Mouse (Mus musculus) E14TG2a.4 (cell line): ENCODE measurements around the gene Ankrd52.

ENCODE experiments used
- H3K27me3 ChIP-seq: 2 replicates; pipeline ENCODE4 v1.6.1; 2014; ENCODE audit warnings: low read length, control low read depth; ENCODE audit not compliant: insufficient read depth
- H3K36me3 ChIP-seq: 2 replicates; pipeline ENCODE4 v1.6.1; 2014; ENCODE audit warnings: low read length, control low read depth; ENCODE audit not compliant: insufficient read depth
- H3K4me1 ChIP-seq: replicated peaks from 2 replicates; pipeline ENCODE4 v1.6.1; 2014; ENCODE audit warnings: low read depth, low read length, control low read depth
- H3K4me3 ChIP-seq: replicated peaks from 2 replicates; pipeline ENCODE4 v1.5.1; 2014; ENCODE audit warnings: mild to moderate bottlenecking, low read length
- H3K9me3 ChIP-seq: 2 replicates; pipeline ENCODE4 v1.6.1; 2014; ENCODE audit warnings: low read length, control low read depth
- CTCF ChIP-seq: conservative IDR thresholded peaks from 2 replicates; pipeline ENCODE4 v1.5.1; 2014; ENCODE audit warnings: low read length
- NANOG ChIP-seq: IDR thresholded peaks from 2 replicates; pipeline ENCODE4 v1.6.1; 2014; ENCODE audit warnings: borderline replicate concordance, low read length, mixed read lengths
- POU5F1 ChIP-seq: IDR thresholded peaks from 2 replicates; pipeline ENCODE4 v1.6.1; 2014; ENCODE audit warnings: low read length, borderline replicate concordance

Ankrd52 gene

GRCm38 (mm10) chr10:128376099-128376454 is 838 bp upstream of the Ankrd52 start:
- Histone ChIP-seq H3K4me1 (peaks cover 61% of the 10 kb centered on the region), H3K27me3 (no peaks in the 10 kb centered on the region), H3K36me3 (peaks cover 30% of the 10 kb centered on the region), H3K4me3 (peak overlapping the region; percentile 92), H3K9me3 (no peaks in the 10 kb centered on the region)
- TF ChIP-seq CTCF, result no peak
- no peak for TF ChIP-seq POU5F1
- TF ChIP-seq NANOG, result no peak

GRCm38 (mm10) chr10:128377222-128377939 is 466 bp downstream of the Ankrd52 start:
- Histone ChIP-seq H3K36me3 (peaks cover 43% of the 10 kb centered on the region), H3K9me3 (no peaks in the 10 kb centered on the region), H3K27me3 (no peaks in the 10 kb centered on the region), H3K4me1 (peaks cover 50% of the 10 kb centered on the region), H3K4me3 (peak overlapping the region; percentile 92)
- TF ChIP-seq CTCF, result no peak
- no peak for TF ChIP-seq POU5F1
- no peak for TF ChIP-seq NANOG

DNA sequence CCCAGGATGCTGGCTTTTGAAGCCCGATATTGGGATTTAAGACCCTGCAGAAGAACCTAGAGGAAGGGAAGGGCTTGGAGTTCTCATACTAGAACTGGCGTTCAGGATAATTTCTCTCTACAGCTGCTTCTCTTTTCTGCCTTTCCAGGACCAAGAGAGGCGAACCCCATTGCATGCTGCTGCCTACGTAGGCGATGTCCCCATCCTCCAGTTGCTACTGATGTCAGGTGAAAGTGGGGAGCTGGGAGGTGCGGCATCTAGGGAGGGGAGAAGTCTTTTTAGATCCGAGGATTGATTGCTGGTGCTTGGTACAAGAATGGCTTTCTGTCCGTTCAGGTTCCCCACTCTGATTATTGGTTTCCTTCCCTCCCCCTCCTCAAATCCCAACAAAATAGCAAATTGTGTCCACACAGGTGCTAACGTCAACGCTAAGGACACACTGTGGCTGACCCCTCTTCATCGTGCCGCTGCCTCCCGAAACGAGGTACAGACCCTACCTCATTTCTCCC is 1.1 kb downstream of the Ankrd52 start:
- peaks cover 50% of the 10 kb centered on the region for H3K4me1 ChIP-seq
- H3K9me3 ChIP-seq, result no peaks in the 10 kb centered on the region
- TF ChIP-seq POU5F1 (no peak), NANOG (no peak), CTCF (no peak)
- H3K27me3 ChIP-seq, result no peaks in the 10 kb centered on the region
- H3K36me3 ChIP-seq, result peaks cover 49% of the 10 kb centered on the region
- peak overlapping the region; percentile 92 for H3K4me3 ChIP-seq

- no peaks in the 10 kb centered on the region for H3K9me3 ChIP-seq
- TF ChIP-seq NANOG (no peak), CTCF (no peak), POU5F1 (no peak)
- H3K36me3 ChIP-seq, result peaks cover 54% of the 10 kb centered on the region
- peak overlapping the region; percentile 92; the same call in 1 of the 2 replicates for H3K4me3 ChIP-seq
- no peaks in the 10 kb centered on the region for H3K27me3 ChIP-seq
- H3K4me1 ChIP-seq, result peaks cover 45% of the 10 kb centered on the region
These were observed 1.5 kb downstream of the Ankrd52 start for GRCm38 (mm10) chr10:128378462-128378861.

DNA sequence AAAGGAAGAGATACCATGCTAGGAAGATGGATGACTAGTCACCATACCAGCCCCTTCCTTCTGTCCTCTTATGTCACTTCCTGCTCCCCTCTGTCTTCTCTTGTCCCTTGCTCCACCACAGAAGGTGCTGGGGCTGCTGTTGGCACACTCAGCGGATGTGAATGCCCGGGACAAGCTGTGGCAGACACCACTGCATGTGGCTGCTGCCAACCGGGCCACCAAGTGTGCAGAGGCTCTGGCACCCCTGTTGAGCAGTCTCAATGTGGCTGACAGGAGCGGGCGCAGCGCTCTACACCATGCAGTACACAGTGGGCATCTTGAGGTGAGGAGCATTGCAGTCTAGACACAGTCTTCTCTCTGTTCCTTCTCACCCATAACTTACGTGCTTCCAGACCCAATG is 2.3 kb downstream of the Ankrd52 start:
- Histone ChIP-seq H3K4me3 (no peak overlapping the region), H3K36me3 (peaks cover 62% of the 10 kb centered on the region), H3K9me3 (no peaks in the 10 kb centered on the region), H3K4me1 (peaks cover 41% of the 10 kb centered on the region), H3K27me3 (no peaks in the 10 kb centered on the region)
- no peak for TF ChIP-seq CTCF
- no peak for TF ChIP-seq NANOG

GRCm38 (mm10) chr10:128380565-128380964 is 3.6 kb downstream of the Ankrd52 start:
- TF ChIP-seq CTCF (no peak), NANOG (no peak), POU5F1 (no peak)
- Histone ChIP-seq H3K9me3 (no peaks in the 10 kb centered on the region), H3K27me3 (no peaks in the 10 kb centered on the region), H3K36me3 (peaks cover 75% of the 10 kb centered on the region), H3K4me1 (peaks cover 41% of the 10 kb centered on the region), H3K4me3 (no peak overlapping the region)

DNA sequence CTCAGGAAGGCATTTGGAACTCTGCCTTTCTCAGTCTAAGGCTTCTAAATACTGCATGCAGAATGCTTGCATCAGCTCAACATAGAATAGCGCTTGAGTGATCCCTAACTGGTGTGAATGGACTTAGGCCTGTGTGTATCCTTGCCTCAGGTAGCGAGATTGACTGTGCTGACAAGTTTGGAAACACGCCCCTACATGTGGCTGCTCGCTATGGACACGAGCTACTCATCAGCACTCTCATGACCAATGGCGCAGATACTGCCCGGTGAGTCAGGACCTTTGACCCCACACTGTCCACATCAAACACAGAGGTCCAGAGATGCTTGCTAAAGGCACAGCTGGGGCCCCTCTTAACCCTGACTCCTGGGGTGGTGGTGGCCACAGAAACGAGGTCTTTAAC is 5.6 kb downstream of the Ankrd52 start:
- no peak for TF ChIP-seq CTCF
- no peak for TF ChIP-seq POU5F1
- TF ChIP-seq NANOG, result no peak
- no peaks in the 10 kb centered on the region for H3K27me3 ChIP-seq
- H3K9me3 ChIP-seq, result no peaks in the 10 kb centered on the region
- H3K4me3 ChIP-seq, result no peak overlapping the region
- peaks cover 94% of the 10 kb centered on the region for H3K36me3 ChIP-seq
- peaks cover 36% of the 10 kb centered on the region for H3K4me1 ChIP-seq

GRCm38 (mm10) chr10:128385902-128386301 is 9.0 kb downstream of the Ankrd52 start:
- Histone ChIP-seq H3K9me3 (no peaks in the 10 kb centered on the region), H3K4me1 (peaks cover 41% of the 10 kb centered on the region)
- TF ChIP-seq CTCF (no peak), POU5F1 (no peak), NANOG (no peak)

More at GRCm38 (mm10) chr10:128385902-128386301, 9.0 kb downstream of the Ankrd52 start:
- Histone ChIP-seq H3K4me3 (no peak overlapping the region), H3K27me3 (no peaks in the 10 kb centered on the region), H3K36me3 (peaks cover 99% of the 10 kb centered on the region)
